In genomic region chr7:114157716-114158278, GRCm38 (mm10) we compare ENCODE assay signal across 19 mouse cellular contexts. TPM values are rescaled to one million over a fixed set of nuclear protein-coding genes. Genes with fewer than 3 reads are reported as not detected.
DNase-seq lines count a peak whose midpoint lies in the region; ATAC-seq and TF ChIP-seq lines count a peak whose summit lies in the region.
"Had no signal": no experiment of that assay in that cellular context is flagged by ENCODE, and none has a peak within 500 bp of the region (broad histone marks: within the 10 kb centered on the region; RNA-seq: fewer than 3 reads in every experiment).

No protein-coding gene starts in this region.

- no peak overlapping the region for H3K4me2 ChIP-seq in hindbrain, postnatal 0 days (ENCODE audit: low read depth, low read length)
- no peak overlapping the region for H3K4me2 ChIP-seq in hindbrain, embryonic 14.5 days (replicated peaks)
- H3K4me2 ChIP-seq in midbrain, embryonic 15.5 days = no peak overlapping the region
- H3K4me2 ChIP-seq: liver, embryonic 15.5 days had no signal

- peak; percentile 37 for DNase-seq in hindbrain, postnatal 0 days (ENCODE audit: low spot score)
- no peak for DNase-seq in hindbrain, embryonic 14.5 days (ENCODE audit: low spot score)
- DNase-seq in Muller cell, postnatal 12 days (ENCODE audit: inconsistent ontology term) = peak; percentile 34
- peak; percentile 88 for DNase-seq in brain, embryonic 14.5 days (ENCODE audit: low read depth)
- DNase-seq in embryo, embryonic 10 days (ENCODE audit: low spot score) = no peak
- no peak for DNase-seq in right cerebral cortex, adult 18-20 months
- no peak for DNase-seq in spleen, adult 12 weeks (ENCODE audit: low spot score)
- DNase-seq: adrenal gland, postnatal 36 days; kidney, adult 9 months; kidney, postnatal 4 days; right cerebral cortex, postnatal 25 days had no signal

- no peak overlapping the region for H3K4me3 ChIP-seq in hindbrain, postnatal 0 days (ENCODE audit: low read length)
- no peak overlapping the region for H3K4me3 ChIP-seq in hindbrain, embryonic 14.5 days (replicated peaks; ENCODE audit: low read length)
- H3K4me3 ChIP-seq in midbrain, embryonic 15.5 days = no peak overlapping the region
- H3K4me3 ChIP-seq: erythroblast, embryonic 14.5 days; hindbrain, embryonic 10.5 days; liver, embryonic 15.5 days had no signal

- 63% methylated on average over 12 of the region's 12 CpGs for WGBS in hindbrain, postnatal 0 days
- whole genome bisulfite sequencing in hindbrain, embryonic 14.5 days = 82% methylated on average over 12 of the region's 12 CpGs
- 61% methylated on average over 12 of the region's 12 CpGs for WGBS in midbrain, embryonic 15.5 days

- no peaks in the 10 kb centered on the region for H3K4me1 ChIP-seq in hindbrain, postnatal 0 days (ENCODE audit: insufficient read depth, low read length)
- no peaks in the 10 kb centered on the region for H3K4me1 ChIP-seq in hindbrain, embryonic 14.5 days (replicated peaks; ENCODE audit: control insufficient read depth, insufficient read depth, low read length)
- H3K4me1 ChIP-seq in midbrain, embryonic 15.5 days = no peaks in the 10 kb centered on the region
- H3K4me1 ChIP-seq: hindbrain, embryonic 10.5 days; liver, embryonic 15.5 days had no signal

- no peak for TF ChIP-seq POLR2A in brain, embryonic 14.5 days (IDR thresholded peaks at IDR 0.05; ENCODE audit: borderline replicate concordance, extremely low read depth, insufficient read depth, insufficient read length, poor library complexity, severe bottlenecking)

- no peaks in the 10 kb centered on the region for H3K27me3 ChIP-seq in hindbrain, postnatal 0 days (ENCODE audit: insufficient read depth, low read length)
- no peaks in the 10 kb centered on the region for H3K27me3 ChIP-seq in hindbrain, embryonic 14.5 days (ENCODE audit: control insufficient read depth, insufficient read depth, low read length)
- no peaks in the 10 kb centered on the region for H3K27me3 ChIP-seq in midbrain, embryonic 15.5 days (replicated peaks)
- H3K27me3 ChIP-seq: liver, embryonic 15.5 days; Patski had no signal

- ATAC-seq in hindbrain, postnatal 0 days = no peak
- no peak for ATAC-seq in hindbrain, embryonic 14.5 days (ENCODE audit: low FRiP score)
- ATAC-seq in midbrain, embryonic 15.5 days (replicated peaks) = peak; percentile 49
- ATAC-seq: inflammation-experienced regulatory T-cells, adult 6 months; lung, postnatal 0 days; Patski had no signal

- no peaks in the 10 kb centered on the region for H3K36me3 ChIP-seq in hindbrain, postnatal 0 days (ENCODE audit: insufficient read depth, low read length)
- no peaks in the 10 kb centered on the region for H3K36me3 ChIP-seq in hindbrain, embryonic 14.5 days (replicated peaks; ENCODE audit: control insufficient read depth, insufficient read depth)
- no peaks in the 10 kb centered on the region for H3K36me3 ChIP-seq in midbrain, embryonic 15.5 days (replicated peaks)
- H3K36me3 ChIP-seq: hindbrain, embryonic 10.5 days; liver, embryonic 15.5 days had no signal

- no peaks in the 10 kb centered on the region for H3K9me3 ChIP-seq in hindbrain, postnatal 0 days (ENCODE audit: low read length)
- no peaks in the 10 kb centered on the region for H3K9me3 ChIP-seq in hindbrain, embryonic 14.5 days (ENCODE audit: control insufficient read depth, low read length)
- H3K9me3 ChIP-seq in midbrain, embryonic 15.5 days = no peaks in the 10 kb centered on the region
- H3K9me3 ChIP-seq: hindbrain, embryonic 10.5 days; liver, embryonic 15.5 days had no signal

- no peak overlapping the region for H3K27ac ChIP-seq in hindbrain, postnatal 0 days
- no peak overlapping the region for H3K27ac ChIP-seq in hindbrain, embryonic 14.5 days
- 0 out of 2 replicates have a peak overlapping the region, but pooled peaks have one; percentile 15 for H3K27ac ChIP-seq in midbrain, embryonic 15.5 days
- H3K27ac ChIP-seq: hindbrain, embryonic 10.5 days; liver, embryonic 15.5 days; stomach, postnatal 0 days had no signal

- TF ChIP-seq CTCF in hindbrain, postnatal 0 days (IDR thresholded peaks at IDR 0.05; ENCODE audit: low read depth) = no peak
- TF ChIP-seq CTCF in brain, embryonic 14.5 days (IDR thresholded peaks at IDR 0.05; ENCODE audit: borderline replicate concordance, extremely low read depth, insufficient read depth, insufficient read length) = no peak

- H3K9ac ChIP-seq in hindbrain, postnatal 0 days (replicated peaks; ENCODE audit: low read length) = no peak overlapping the region
- H3K9ac ChIP-seq in hindbrain, embryonic 14.5 days = no peak overlapping the region
- H3K9ac ChIP-seq in midbrain, embryonic 15.5 days = no peak overlapping the region
- H3K9ac ChIP-seq: liver, embryonic 15.5 days had no signal

RNA-seq across cellular contexts. Expression of gene Rras2, which starts 40.2 kb away (rescaled TPM):
- 27.9 and 36.2 TPM in 2 replicates for total RNA-seq in hindbrain, postnatal 0 days (2014; rRNA removed)
- polyA plus RNA-seq in hindbrain, postnatal 0 days (2015; fragmentation: Nextera tagmentation; extraction: Ambion mirVana) = 16.0 and 17.6 TPM in 2 replicates
- 23.9 and 28.8 TPM in 2 replicates for polyA plus RNA-seq in hindbrain, embryonic 14.5 days (2014; fragmentation: Nextera tagmentation; extraction: Ambion mirVana)
- 23.1 and 24.8 TPM in 2 replicates for polyA plus RNA-seq in brain, embryonic 14.5 days (2012; rRNA removed)
- 20.7 and 21.6 TPM in 2 replicates for polyA plus RNA-seq in midbrain, embryonic 15.5 days (2015; fragmentation: Nextera tagmentation; extraction: Ambion mirVana)
- polyA plus RNA-seq: erythroblast, embryonic 14.5 days had no signal

Comparison
In these comparisons a context has a peak if more than half of its experiments do, and no peak if none do; other contexts are left out.
1. DNase-seq: peak in hindbrain, postnatal 0 days (single experiment), Muller cell, postnatal 12 days (single experiment) and brain, embryonic 14.5 days (single experiment); none in hindbrain, embryonic 14.5 days (single experiment), embryo, embryonic 10 days (single experiment), right cerebral cortex, adult 18-20 months (single experiment) and spleen, adult 12 weeks (single experiment).